Mouse (Mus musculus) myocyte (in vitro differentiated cells): Measurements from ENCODE around the gene Gm37240.

Experiments
- CEBPB ChIP-seq: IDR thresholded peaks from 2 replicates; pipeline ENCODE4 v1.6.1; 2011; ENCODE audit warnings: mild to moderate bottlenecking, moderate library complexity; ENCODE audit not compliant: poor library complexity, insufficient read depth, severe bottlenecking
- E2F4 ChIP-seq: IDR thresholded peaks from one replicate; pipeline ENCODE4 v1.6.1; 2011; ENCODE audit warnings: mild to moderate bottlenecking, control low read depth, moderate library complexity; ENCODE audit not compliant: insufficient read depth
- MAX ChIP-seq: IDR thresholded peaks from one replicate; pipeline ENCODE4 v1.6.1; 2011; ENCODE audit warnings: low read depth, mild to moderate bottlenecking, control low read depth
- MYOD1 ChIP-seq, 3 experiments: IDR thresholded peaks; one replicate each; pipeline ENCODE4 v1.6.1; 2011; ENCODE audit warnings: control low read depth in 2 of 3, low read depth in 2 of 3, mild to moderate bottlenecking in 2 of 3, moderate library complexity in 1 of 3; ENCODE audit not compliant: insufficient read length in 2 of 3, control insufficient read depth in 1 of 3
- POLR2A ChIP-seq: IDR thresholded peaks from one replicate; pipeline ENCODE4 v1.6.1; 2011; ENCODE audit warnings: low read depth, mild to moderate bottlenecking, control low read depth, moderate library complexity; ENCODE audit not compliant: insufficient read length
- REST ChIP-seq: IDR thresholded peaks from one replicate; pipeline ENCODE4 v1.6.1; 2011; ENCODE audit warnings: mild to moderate bottlenecking, control low read depth, moderate library complexity; ENCODE audit not compliant: insufficient read depth, insufficient read length
- TCF12 ChIP-seq: IDR thresholded peaks from one replicate; pipeline ENCODE4 v1.6.1; 2011; ENCODE audit warnings: mild to moderate bottlenecking, control low read depth; ENCODE audit not compliant: poor library complexity, insufficient read depth, severe bottlenecking
- USF1 ChIP-seq: IDR thresholded peaks from one replicate; pipeline ENCODE4 v1.6.1; 2011; ENCODE audit warnings: low read depth, mild to moderate bottlenecking, control low read depth, moderate library complexity

- TF ChIP-seq TCF12 (no peak), USF1 (no peak), MYOD1 (IDR thresholded peaks at IDR 0.05; ENCODE audit: control insufficient read depth in 1 of 3, insufficient read length in 2 of 3, low read depth in 2 of 3) (no peak), POLR2A (no peak), MAX (no peak), E2F4 (no peak), CEBPB (no peak), REST (no peak)
Measured at GRCm38 (mm10) chr3:85168816-85169215, 718.5 kb downstream of the Gm37240 start.
